In the genomic region with DNA sequence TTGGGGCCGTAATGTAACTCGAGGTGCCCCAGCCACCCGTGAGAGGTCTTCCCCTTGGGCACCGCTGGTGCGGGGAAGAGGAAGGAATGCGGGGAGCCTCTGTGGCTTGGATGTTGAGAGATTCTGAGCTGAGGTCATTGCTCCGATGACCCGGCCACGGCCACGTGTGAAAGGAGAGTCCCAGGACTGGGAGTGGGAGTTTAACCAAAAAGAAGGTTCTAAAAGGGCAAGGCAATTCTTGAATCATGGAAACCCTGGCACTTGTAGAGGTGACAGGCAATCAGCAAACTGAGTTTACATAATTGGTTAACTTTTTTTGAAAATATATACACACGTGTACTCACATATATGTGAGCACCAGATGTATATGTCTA, we compare ENCODE assay signal across 9 mouse cellular contexts. TPM values are rescaled to one million over a fixed set of nuclear protein-coding genes. Genes with fewer than 3 reads are reported as not detected.
A peak's percentile ranks its signal among the peaks of the same experiment; 100 is the strongest.
DNase-seq lines count a peak whose midpoint lies in the region; ATAC-seq and TF ChIP-seq lines count a peak whose summit lies in the region.
"Had no signal": no experiment of that assay in that cellular context is flagged by ENCODE, and none has a peak within 500 bp of the region (broad histone marks: within the 10 kb centered on the region; RNA-seq: fewer than 3 reads in every experiment).

No protein-coding gene starts in this region.

- H3K36me3 ChIP-seq in forebrain, embryonic 11.5 days (ENCODE audit: control insufficient read depth, insufficient read depth, low read length), result no peaks in the 10 kb centered on the region
- H3K36me3 ChIP-seq in intestine, postnatal 0 days (ENCODE audit: control insufficient read depth, insufficient read depth), result no peaks in the 10 kb centered on the region
- no peaks in the 10 kb centered on the region for H3K36me3 ChIP-seq in neural tube, embryonic 13.5 days

- peak overlapping the region; percentile 98 for H3K4me2 ChIP-seq in forebrain, embryonic 11.5 days (ENCODE audit: low read depth, low read length, severe bottlenecking)
- H3K4me2 ChIP-seq in intestine, postnatal 0 days (replicated peaks; ENCODE audit: low read depth), result peak overlapping the region; percentile 78
- peak overlapping the region; percentile 98 for H3K4me2 ChIP-seq in neural tube, embryonic 13.5 days

- H3K27ac ChIP-seq in layer of hippocampus, adult 2 months, result peak overlapping the region; percentile 81
- no peak overlapping the region for H3K27ac ChIP-seq in forebrain, embryonic 11.5 days (ENCODE audit: low read depth, low read length)
- no peak overlapping the region for H3K27ac ChIP-seq in intestine, postnatal 0 days (ENCODE audit: low read depth, low read length)
- no peak overlapping the region for H3K27ac ChIP-seq in neural tube, embryonic 13.5 days (replicated peaks)

- ATAC-seq in forebrain, embryonic 11.5 days (replicated peaks; ENCODE audit: low FRiP score), result 0 out of 2 replicates have a peak, but pooled peaks have one; percentile 6
- ATAC-seq in intestine, postnatal 0 days, result no peak
- no peak for ATAC-seq in neural tube, embryonic 13.5 days (ENCODE audit: low read depth)

- peaks cover 5% of the 10 kb centered on the region; the same call in 1 of the 2 replicates for H3K27me3 ChIP-seq in forebrain, embryonic 11.5 days (ENCODE audit: control insufficient read depth, insufficient read depth, low read length)
- peaks cover 10% of the 10 kb centered on the region; the same call in 1 of the 2 replicates for H3K27me3 ChIP-seq in intestine, postnatal 0 days (replicated peaks; ENCODE audit: control insufficient read depth, insufficient read depth, low read length)
- peaks cover 40% of the 10 kb centered on the region for H3K27me3 ChIP-seq in neural tube, embryonic 13.5 days

- H3K9ac ChIP-seq in forebrain, embryonic 11.5 days (ENCODE audit: low read length), result peak overlapping the region; percentile 63
- H3K9ac ChIP-seq in intestine, postnatal 0 days (ENCODE audit: low read depth, low read length), result peak overlapping the region; percentile 18; the same call in 1 of the 2 replicates
- H3K9ac ChIP-seq in neural tube, embryonic 13.5 days, result peak overlapping the region; percentile 76

- peaks cover 6% of the 10 kb centered on the region; the same call in 1 of the 2 replicates for H3K4me1 ChIP-seq in forebrain, embryonic 11.5 days (replicated peaks; ENCODE audit: control insufficient read depth, insufficient read depth, low read length)
- peaks cover 4% of the 10 kb centered on the region for H3K4me1 ChIP-seq in intestine, postnatal 0 days (replicated peaks; ENCODE audit: control insufficient read depth, insufficient read depth, low read length)
- peaks cover 15% of the 10 kb centered on the region for H3K4me1 ChIP-seq in neural tube, embryonic 13.5 days (replicated peaks)

- no peak for TF ChIP-seq CTCF in layer of hippocampus, adult 2 months (conservative IDR thresholded peaks at IDR 0.05)
- TF ChIP-seq CTCF in intestine, postnatal 0 days (IDR thresholded peaks at IDR 0.05; ENCODE audit: low read depth), result no peak

- H3K9me3 ChIP-seq in forebrain, embryonic 11.5 days (ENCODE audit: control insufficient read depth, low read length), result no peaks in the 10 kb centered on the region
- H3K9me3 ChIP-seq in intestine, postnatal 0 days (ENCODE audit: control insufficient read depth), result no peaks in the 10 kb centered on the region
- no peaks in the 10 kb centered on the region for H3K9me3 ChIP-seq in neural tube, embryonic 13.5 days

- H3K4me3 ChIP-seq in layer of hippocampus, adult 2 months, result peak overlapping the region; percentile 60
- H3K4me3 ChIP-seq in forebrain, embryonic 11.5 days (ENCODE audit: low read depth, low read length), result peak overlapping the region; percentile 58
- H3K4me3 ChIP-seq in intestine, postnatal 0 days (ENCODE audit: low read depth, low read length), result peak overlapping the region; percentile 44
- peak overlapping the region; percentile 67 for H3K4me3 ChIP-seq in neural tube, embryonic 13.5 days

- no peak for DNase-seq in layer of hippocampus, adult 2 months (ENCODE audit: low spot score in 2 of 2)
- no peak for DNase-seq in layer of hippocampus, postnatal 36 days
- no peak for DNase-seq in forebrain, embryonic 11.5 days (ENCODE audit: low spot score)
- DNase-seq in B cell, adult 2 months, result no peak
- DNase-seq in left cerebral cortex, adult 11 months (ENCODE audit: low spot score), result no peak
- no peak for DNase-seq in right cerebral cortex, postnatal 4 days

- 9% methylated on average over 11 of the region's 11 CpGs for WGBS in forebrain, embryonic 11.5 days
- WGBS in intestine, postnatal 0 days, result 18% methylated on average over 11 of the region's 11 CpGs
- 11% methylated on average over 11 of the region's 11 CpGs for WGBS in neural tube, embryonic 13.5 days

RNA-seq across cellular contexts. Expression of gene Ccna1, which starts 0.4 kb away (rescaled TPM):
- 1 to 10 TPM; 2.4 to 2.5 TPM for total RNA-seq in layer of hippocampus, adult 2 months (2021)
- total RNA-seq in layer of hippocampus, postnatal 36 days (2021), result 1 to 10 TPM; 2.6 to 3.4 TPM
- 3.6 TPM in 2 replicates for polyA plus RNA-seq in forebrain, embryonic 11.5 days (2014; fragmentation: Nextera tagmentation; extraction: Ambion mirVana)
- polyA plus RNA-seq in intestine, postnatal 0 days (2015; fragmentation: Nextera tagmentation; extraction: Ambion mirVana), result 0.86 and 1.3 TPM in 2 replicates
- 0.56 and 0.66 TPM in 2 replicates for polyA plus RNA-seq in neural tube, embryonic 13.5 days (2015; fragmentation: Nextera tagmentation; extraction: Ambion mirVana)
- polyA plus RNA-seq: kidney, adult 2 months had no signal

RNA-seq across cellular contexts. Expression of gene Spg20, which starts 56.2 kb away (rescaled TPM):
- total RNA-seq in layer of hippocampus, adult 2 months (2021), result 10 to 100 TPM; 39.7 to 51.1 TPM
- total RNA-seq in layer of hippocampus, postnatal 36 days (2021), result 10 to 100 TPM; 39.2 to 40.3 TPM
- polyA plus RNA-seq in forebrain, embryonic 11.5 days (2014; fragmentation: Nextera tagmentation; extraction: Ambion mirVana), result 53.3 and 53.6 TPM in 2 replicates
- 27.9 and 30.0 TPM in 2 replicates for polyA plus RNA-seq in intestine, postnatal 0 days (2015; fragmentation: Nextera tagmentation; extraction: Ambion mirVana)
- 20.2 and 24.8 TPM in 2 replicates for polyA plus RNA-seq in neural tube, embryonic 13.5 days (2015; fragmentation: Nextera tagmentation; extraction: Ambion mirVana)

Comparison
In these comparisons a context has a peak if more than half of its experiments do, and no peak if none do; other contexts are left out.
1. H3K9ac ChIP-seq: peak in every context shown above with its lines; median percentile 76 in neural tube, embryonic 13.5 days; 63 in forebrain, embryonic 11.5 days; 18 in intestine, postnatal 0 days.